Mouse (Mus musculus) heart, adult 2 months (tissue): ENCODE data around the gene Gm37240. TPM values are rescaled to one million over a fixed set of nuclear protein-coding genes. Genes with fewer than 3 reads are reported as not detected.

Experiments used
- DNase-seq, 2 experiments: peaks; one replicate each; pipeline ENCODE4 v3.0.0; 2021
- H3K27ac ChIP-seq: fragments of 200-600 bp; 2 replicates; pipeline ENCODE4 v1.8.1; 2022
- H3K27me3 ChIP-seq: fragments of 200-500 bp; 2 replicates; pipeline ENCODE4 v1.6.1; 2012; ENCODE audit warnings: mild to moderate bottlenecking, low read length, inconsistent platforms, mixed read lengths; ENCODE audit not compliant: control insufficient read depth, insufficient read depth
- H3K36me3 ChIP-seq: fragments of 200-500 bp; 2 replicates; pipeline ENCODE4 v1.6.1; 2012; ENCODE audit warnings: low read length, inconsistent platforms; ENCODE audit not compliant: control insufficient read depth, insufficient read depth
- H3K4me1 ChIP-seq: fragments of 200-500 bp; 2 replicates; pipeline ENCODE4 v1.6.1; 2011; ENCODE audit warnings: low read length; ENCODE audit not compliant: control insufficient read depth, insufficient read depth
- H3K4me3 ChIP-seq: fragments of 200-600 bp; 2 replicates; pipeline ENCODE4 v1.8.1; 2022
- H3K79me2 ChIP-seq: fragments of 200-500 bp; replicated peaks from 2 replicates; pipeline ENCODE4 v1.6.1; 2012; ENCODE audit warnings: mild to moderate bottlenecking, inconsistent platforms, low read length, moderate library complexity, mixed read lengths; ENCODE audit not compliant: control insufficient read depth, insufficient read depth
- H3K9ac ChIP-seq: fragments of 200-500 bp; 2 replicates; pipeline ENCODE4 v1.6.1; 2012; ENCODE audit warnings: low read depth, mild to moderate bottlenecking, control low read depth, inconsistent platforms, low read length, mixed read lengths
- CTCF ChIP-seq: fragments of 200-600 bp; IDR thresholded peaks from 2 replicates; pipeline ENCODE4 v1.8.1; 2022; ENCODE audit warnings: antibody characterized with exemption, mild to moderate bottlenecking, moderate library complexity
- EP300 ChIP-seq: fragments of 200-500 bp; IDR thresholded peaks from 2 replicates; pipeline ENCODE4 v1.6.1; 2011; ENCODE audit warnings: low read depth, low read length, control low read depth; ENCODE audit not compliant: insufficient read depth
- POLR2A ChIP-seq: fragments of 200-500 bp; IDR thresholded peaks from 2 replicates; pipeline ENCODE4 v1.6.1; 2011; ENCODE audit warnings: mild to moderate bottlenecking, low read depth, low read length, control low read depth; ENCODE audit not compliant: insufficient read depth
- WGBS: fragments of 180-500 bp; shearing (Covaris S2); methylation state at CpG from one replicate; pipeline ENCODE4 v1.1.7; 2018; 5-methylcytosine and 5-hydroxymethylcytosine counted together
- intact Hi-C: fragments of 180-260 bp; cut with DNase I; formaldehyde crosslinking; loops from one replicate; pipeline ENCODE4 v1.15.1; 2025
- polyA plus RNA-seq: library from polyadenylated mRNA; depleted of rRNA; stranded (reverse); fragments of >200 nt; gene quantifications from 2 replicates; pipeline ENCODE4 v1.2.3, GENCODE M21; 2012
- total RNA-seq, 2 experiments: library from RNA; stranded (reverse); gene quantifications; 2 replicates each; pipeline ENCODE4 v1.2.3; 2021

Gm37240 gene
- total and polyA plus RNA-seq, 3 experiments = 25.0 to 45.3 (median 36.6) TPM

DNA sequence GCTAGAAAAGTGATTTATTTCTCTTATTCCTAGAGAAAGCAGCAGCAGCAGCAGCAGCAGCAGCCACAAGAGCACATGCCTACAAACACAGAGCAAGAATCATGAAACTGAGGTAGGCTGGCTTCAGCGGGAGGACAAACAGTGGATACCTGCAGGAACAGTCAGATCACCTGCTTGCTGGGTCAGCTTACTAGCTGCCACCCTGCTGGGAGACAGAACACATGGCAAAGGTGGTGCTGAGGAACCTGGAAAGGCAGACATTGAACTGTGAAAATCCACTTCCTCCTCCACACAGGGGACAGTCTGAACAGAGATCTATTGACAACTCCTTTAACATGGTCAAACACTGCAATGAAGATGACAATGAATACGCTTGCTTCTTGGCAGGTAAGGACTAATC lies 1358.3 kb downstream of the Gm37240 start:
- Histone ChIP-seq H3K27ac (no peak overlapping the region), H3K4me1 (no peaks in the 10 kb centered on the region; the same call in 1 of the 2 replicates), H3K27me3 (no peaks in the 10 kb centered on the region), H3K79me2 (no peaks in the 10 kb centered on the region; the same call in 1 of the 2 replicates), H3K9ac (no peak overlapping the region), H3K4me3 (no peak overlapping the region), H3K36me3 (peaks cover 9% of the 10 kb centered on the region)
- no peak for TF ChIP-seq EP300
- TF ChIP-seq POLR2A = no peak
- TF ChIP-seq CTCF = no peak
- intact Hi-C loops = no loop called here
- DNase-seq = no peak
- WGBS = 91% methylated on average over 2 of the region's 2 CpGs

DNA sequence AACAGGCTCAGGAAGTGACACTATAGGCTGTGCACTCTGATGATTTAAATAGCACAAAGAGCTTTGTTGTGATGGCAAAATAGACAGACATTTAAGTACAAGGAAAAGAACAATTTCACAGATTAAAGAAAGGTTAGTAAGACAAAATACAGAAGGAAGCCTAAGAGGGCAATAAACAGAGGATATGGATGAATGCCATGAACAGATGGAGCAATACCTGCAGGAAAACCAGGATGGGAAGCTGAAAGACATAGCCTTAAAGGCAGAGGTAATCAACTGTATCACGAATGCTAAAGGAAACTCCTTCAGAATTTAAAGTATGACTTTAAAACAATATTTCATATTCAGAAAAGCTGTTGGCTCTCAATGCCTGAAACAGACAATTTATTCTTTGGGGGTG lies 1362.4 kb downstream of the Gm37240 start:
- Histone ChIP-seq H3K9ac (no peak overlapping the region), H3K36me3 (peaks cover 6% of the 10 kb centered on the region), H3K4me1 (no peaks in the 10 kb centered on the region; the same call in 1 of the 2 replicates), H3K27me3 (no peaks in the 10 kb centered on the region), H3K79me2 (no peaks in the 10 kb centered on the region), H3K27ac (no peak overlapping the region), H3K4me3 (no peak overlapping the region)
- WGBS = 58% methylated on average over 1 of the region's 1 CpGs
- intact Hi-C loops = no loop called here
- TF ChIP-seq EP300 (no peak), POLR2A (no peak), CTCF (no peak)
- no peak for DNase-seq

DNA sequence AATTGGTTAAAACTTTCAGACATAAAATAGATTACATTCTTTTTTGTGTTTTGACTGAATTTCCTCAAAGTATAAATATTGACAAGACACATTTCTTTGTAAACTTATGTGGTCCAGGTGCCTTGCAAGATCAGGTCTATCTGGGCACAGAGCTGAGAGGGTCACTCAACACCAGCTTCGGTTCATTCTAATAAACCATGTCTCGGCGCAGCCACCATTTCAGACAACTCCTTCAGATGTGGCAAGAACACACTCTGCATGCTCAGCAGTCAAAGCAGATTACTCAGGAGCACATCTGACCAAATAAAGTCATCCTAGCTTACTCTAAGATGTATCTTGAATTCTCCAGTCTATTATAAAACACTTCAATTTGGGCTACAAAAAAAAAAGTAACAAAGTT lies 1371.2 kb downstream of the Gm37240 start:
- Histone ChIP-seq H3K79me2 (no peaks in the 10 kb centered on the region), H3K27ac (no peak overlapping the region), H3K9ac (no peak overlapping the region), H3K36me3 (no peaks in the 10 kb centered on the region), H3K4me3 (no peak overlapping the region), H3K27me3 (no peaks in the 10 kb centered on the region), H3K4me1 (no peaks in the 10 kb centered on the region)
- WGBS = 93% methylated on average over 3 of the region's 3 CpGs
- DNase-seq = no peak
- intact Hi-C loops = no loop called here
- TF ChIP-seq CTCF = no peak
- no peak for TF ChIP-seq EP300
- no peak for TF ChIP-seq POLR2A

GRCm38 (mm10) chr3:84512774-84513515 lies 1374.4 kb downstream of the Gm37240 start:
- no peak overlapping the region for H3K4me3 ChIP-seq
- H3K9ac ChIP-seq = no peak overlapping the region
- no peak for DNase-seq
- TF ChIP-seq EP300 (no peak), CTCF (no peak), POLR2A (no peak)
- WGBS = 78% methylated on average over 6 of the region's 6 CpGs
- intact Hi-C loops = no loop called here
- H3K27ac ChIP-seq = no peak overlapping the region
- H3K4me1 ChIP-seq = no peaks in the 10 kb centered on the region
- no peaks in the 10 kb centered on the region for H3K36me3 ChIP-seq
- H3K27me3 ChIP-seq = no peaks in the 10 kb centered on the region
- no peaks in the 10 kb centered on the region for H3K79me2 ChIP-seq

- Histone ChIP-seq H3K27ac (no peak overlapping the region), H3K4me3 (no peak overlapping the region), H3K79me2 (no peaks in the 10 kb centered on the region), H3K9ac (no peak overlapping the region), H3K4me1 (no peaks in the 10 kb centered on the region), H3K36me3 (no peaks in the 10 kb centered on the region; the same call in 1 of the 2 replicates), H3K27me3 (no peaks in the 10 kb centered on the region)
- DNase-seq = no peak
- TF ChIP-seq CTCF (no peak), POLR2A (no peak), EP300 (no peak)
- intact Hi-C loops = no loop called here
- WGBS = 76% methylated on average over 4 of the region's 4 CpGs
Measured at GRCm38 (mm10) chr3:84505193-84505592, 1382.1 kb downstream of the Gm37240 start.

GRCm38 (mm10) chr3:84504291-84504690 lies 1383.0 kb downstream of the Gm37240 start:
- no peaks in the 10 kb centered on the region for H3K27me3 ChIP-seq
- DNase-seq = no peak
- no peaks in the 10 kb centered on the region for H3K4me1 ChIP-seq
- H3K79me2 ChIP-seq = no peaks in the 10 kb centered on the region
- no peak overlapping the region for H3K9ac ChIP-seq
- no peak for TF ChIP-seq CTCF
- no peak for TF ChIP-seq EP300
- no peak for TF ChIP-seq POLR2A
- intact Hi-C loops = no loop called here
- H3K4me3 ChIP-seq = no peak overlapping the region
- no peaks in the 10 kb centered on the region; the same call in 1 of the 2 replicates for H3K36me3 ChIP-seq
- WGBS = 89% methylated on average over 8 of the region's 8 CpGs
- no peak overlapping the region for H3K27ac ChIP-seq
